Mouse (Mus musculus) C2C12 (cell line): ENCODE measurements around the gene Tgfb2.

Source experiments
- CTCF ChIP-seq: IDR thresholded peaks from one replicate; pipeline ENCODE4 v1.5.1; 2011; ENCODE audit not compliant: control insufficient read depth, insufficient read depth, insufficient read length
- USF1 ChIP-seq: IDR thresholded peaks from one replicate; pipeline ENCODE4 v1.6.1; 2011; ENCODE audit warnings: low read depth, mild to moderate bottlenecking, control low read depth, moderate library complexity

- no peak for TF ChIP-seq CTCF
- TF ChIP-seq USF1: no peak
Observed at GRCm38 (mm10) chr1:186610481-186610880, 95.3 kb downstream of the Tgfb2 start.
